Mouse (Mus musculus): ENCODE data around the gene Olig1.

DNA sequence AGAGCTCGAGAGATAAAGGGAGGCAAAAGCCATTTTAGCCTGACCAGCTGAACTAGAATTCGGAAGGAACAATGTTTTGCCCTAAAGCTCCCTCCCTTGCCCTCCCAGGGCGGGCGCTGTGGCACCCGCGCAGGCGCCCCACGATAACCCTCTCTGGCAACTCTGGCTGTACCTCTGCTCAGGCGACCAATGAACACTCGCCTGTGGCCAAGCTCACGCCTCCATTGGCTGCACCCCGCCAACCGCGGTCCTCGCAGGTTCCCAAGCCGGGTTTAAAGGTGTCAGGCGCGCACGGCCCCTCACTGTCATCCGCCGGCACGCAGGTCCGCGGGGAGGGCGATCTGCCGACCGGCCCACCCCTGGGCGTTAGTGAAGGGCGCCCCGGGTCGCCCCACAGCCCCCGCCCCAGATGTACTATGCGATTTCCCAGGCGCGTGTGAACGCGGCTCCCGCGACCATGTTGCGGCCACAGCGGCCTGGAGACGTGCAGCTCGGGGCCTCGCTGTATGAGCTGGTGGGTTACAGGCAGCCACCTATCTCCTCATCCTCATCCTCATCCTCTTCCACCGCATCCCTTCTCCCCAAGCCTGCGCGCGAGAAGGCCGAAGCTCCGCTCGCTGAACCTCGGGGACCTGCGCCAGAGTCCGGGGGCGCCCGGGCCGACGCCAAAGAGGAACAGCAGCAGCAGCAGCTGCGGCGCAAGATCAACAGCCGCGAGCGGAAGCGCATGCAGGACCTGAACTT, at the start of gene Olig1:
- TF ChIP-seq CTCF (conservative IDR thresholded peaks at IDR 0.05; ENCODE audit: insufficient read depth, insufficient read length, low read depth, low read length) (no peak), POLR2A (IDR thresholded peaks at IDR 0.05; ENCODE audit: low read depth, low read length) (no peak)

Measured in kidney, adult 2 months (tissue).